Mouse (Mus musculus) neutrophil, adult 59 days (primary cell): ENCODE measurements around the gene Lrfn3. TPM values are rescaled to one million over a fixed set of nuclear protein-coding genes. Genes with fewer than 3 reads are reported as not detected.

Source experiments
- total RNA-seq, 2 experiments: library from RNA; stranded (reverse); gene quantifications; 1 replicate in 1 of 2; 2 replicates in 1 of 2; pipeline ENCODE4 v1.2.4; 2023

Lrfn3 gene
- not detected for total RNA-seq

DNA sequence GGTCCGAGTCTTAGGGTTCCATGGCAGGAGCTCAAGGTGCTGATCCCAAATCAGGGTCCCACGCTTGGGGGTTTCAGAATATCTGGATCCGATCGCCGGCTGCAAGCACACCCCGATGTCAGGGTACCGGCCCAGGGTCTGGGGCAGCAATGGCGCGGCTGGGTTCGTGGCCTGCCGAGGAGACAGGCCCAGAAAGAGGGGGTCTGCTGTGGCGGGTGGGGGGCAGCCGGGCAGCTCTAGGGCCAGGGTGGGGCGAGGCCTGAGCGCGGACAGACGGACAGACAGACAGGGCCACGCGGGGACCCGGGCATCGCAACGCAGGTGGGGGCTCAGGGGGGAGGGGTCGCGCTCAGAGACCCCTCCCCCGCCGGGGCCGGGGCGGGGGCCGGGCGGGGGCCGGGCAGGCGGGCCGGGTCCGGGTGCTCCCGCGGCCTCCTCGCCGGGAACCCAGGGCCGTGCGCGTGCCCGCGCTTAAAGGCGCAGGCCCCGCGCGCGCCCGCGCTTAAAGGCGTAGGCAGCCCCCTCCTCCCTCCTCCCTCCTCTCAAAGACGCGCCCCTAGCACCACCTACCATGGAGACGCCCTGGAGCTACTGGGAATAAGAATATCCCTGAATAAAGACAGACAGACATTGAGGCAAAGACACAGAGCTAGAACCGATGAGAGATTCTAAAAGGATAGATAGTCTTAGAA, at the start of gene Lrfn3:
Lrfn3 (minus strand) TSS at position 121 of the 692 bp plus-strand sequence.

DNA sequence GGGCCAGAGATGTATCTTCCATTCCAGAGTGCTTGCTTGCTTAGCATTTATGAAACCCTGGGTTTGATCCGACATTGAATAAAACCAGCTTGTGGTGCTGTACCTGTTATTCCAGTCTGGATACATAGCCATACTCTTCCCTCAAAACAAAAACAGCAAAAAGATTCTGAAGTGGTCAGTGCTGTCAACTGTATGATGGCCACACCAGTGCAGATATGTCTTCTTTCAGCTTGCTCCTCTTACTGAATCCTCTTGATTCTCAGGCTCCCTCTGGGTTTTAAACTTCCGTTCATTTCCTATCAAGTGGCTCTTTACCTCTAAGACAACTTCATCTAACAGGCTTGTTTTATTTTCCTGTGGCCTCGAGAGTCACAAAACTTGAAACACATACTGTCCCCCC, 38.8 kb downstream of the Lrfn3 start, which contains the start of gene Sdhaf1:
Sdhaf1 (minus strand) TSS at position 101 of the 400 bp plus-strand sequence.

DNA sequence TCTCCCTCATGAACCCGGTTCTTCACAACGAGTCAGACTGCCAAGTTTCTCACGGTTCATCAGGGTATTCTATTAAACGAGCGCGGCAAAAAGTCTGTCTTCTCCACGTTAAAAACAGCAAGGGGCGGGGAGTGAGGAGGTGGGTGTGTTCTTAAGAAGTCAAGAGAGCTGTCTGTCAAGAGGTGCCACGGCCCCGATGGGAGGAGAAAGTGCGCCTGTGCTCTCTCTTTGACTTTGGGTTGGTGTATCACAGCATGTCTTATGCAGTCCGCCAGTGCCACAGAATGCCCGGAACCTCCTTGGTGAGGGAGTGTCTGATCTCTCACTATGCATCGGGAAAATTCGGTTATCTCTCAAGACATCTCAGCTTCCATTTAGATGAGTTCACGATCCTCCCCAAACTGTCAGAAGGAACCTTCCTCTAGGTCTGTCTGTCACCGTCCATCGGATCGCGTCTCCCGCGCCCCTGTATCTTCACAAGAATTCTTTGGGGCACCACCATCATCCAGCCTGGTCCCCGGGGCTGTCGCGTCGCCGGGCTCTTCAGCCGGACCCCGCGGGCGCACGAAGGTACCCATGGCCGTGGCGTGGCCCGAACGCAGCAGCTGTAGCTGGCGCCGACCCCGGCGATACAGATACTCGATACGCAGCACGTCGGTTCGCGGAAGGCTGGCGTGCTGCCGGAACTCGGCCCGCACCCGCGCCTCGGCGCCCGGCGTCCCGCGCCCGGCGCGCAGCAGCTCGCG, 40.9 kb downstream of the Lrfn3 start, which contains the start of gene E130208F15Rik:
E130208F15Rik (plus strand) TSS at position 202 of the 746 bp plus-strand sequence.

DNA sequence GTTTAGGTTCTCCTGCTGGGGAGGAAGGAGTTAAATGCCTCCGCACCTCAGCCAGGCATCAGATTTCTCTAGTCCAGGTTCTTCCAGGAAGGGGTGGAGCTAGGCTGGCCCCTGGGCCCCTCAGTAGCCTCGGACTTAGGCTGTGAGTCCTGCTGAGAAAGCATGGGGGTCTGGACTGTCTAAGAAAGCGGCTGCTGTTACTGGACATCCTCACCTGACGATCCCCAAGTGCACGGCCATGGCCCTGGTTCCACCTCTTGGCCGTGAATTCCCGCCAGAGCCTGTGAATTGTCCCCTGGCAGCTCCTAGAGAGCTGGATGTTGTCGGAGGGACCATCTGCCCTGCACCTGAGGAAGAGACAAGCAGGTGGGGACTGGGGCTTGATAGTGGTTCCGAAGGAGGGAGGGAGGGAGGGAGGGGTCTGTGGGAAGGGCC, 47.8 kb downstream of the Lrfn3 start, which contains the start of gene Syne4:
Syne4 (plus strand) TSS at position 87 of the 435 bp plus-strand sequence.

DNA sequence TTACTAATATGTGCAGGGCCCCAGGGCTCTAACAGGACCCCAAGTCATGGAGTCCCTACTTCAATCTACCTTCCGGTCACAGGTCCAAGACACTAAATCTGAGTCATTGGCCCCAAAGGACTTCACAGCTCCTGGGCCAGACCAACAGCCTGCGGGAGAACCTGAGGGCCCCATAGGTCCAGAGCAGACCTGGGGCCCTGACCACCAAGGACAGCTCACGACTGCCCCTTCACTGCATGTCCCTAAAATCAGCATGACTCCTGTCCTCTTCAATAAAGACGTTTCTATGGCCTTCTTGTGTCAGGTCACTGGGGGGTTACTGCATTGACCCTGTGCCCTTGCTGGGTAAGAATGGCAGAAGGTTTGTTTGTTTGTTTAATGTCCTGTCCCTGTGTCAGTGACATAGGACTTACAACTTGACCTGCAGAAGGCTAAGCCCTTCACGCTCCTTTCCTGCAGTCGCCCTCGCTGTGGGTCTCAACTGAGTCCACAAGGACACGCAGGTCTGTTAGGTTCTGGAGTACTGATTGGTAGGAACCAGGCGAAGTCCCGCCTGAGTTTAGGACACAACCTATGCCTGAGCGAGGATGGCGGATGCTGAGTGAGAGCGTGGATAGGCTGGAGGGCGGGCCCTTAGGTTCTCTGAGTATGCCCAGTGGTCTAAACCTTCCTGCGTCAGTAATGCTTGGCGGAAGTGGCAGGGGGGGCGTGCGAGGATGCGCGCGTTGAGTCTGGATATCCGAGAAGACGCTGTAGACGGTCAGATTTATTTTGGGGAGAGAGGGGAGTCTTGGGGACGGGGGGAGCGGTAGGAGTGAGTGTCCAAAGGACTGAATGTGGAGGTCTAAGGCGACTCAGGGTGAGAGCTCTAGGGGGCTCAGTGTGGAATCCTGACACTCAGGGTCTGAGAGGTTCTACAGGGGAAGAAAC, 54.2 kb downstream of the Lrfn3 start, which contains the start of gene Alkbh6:
Alkbh6 (plus strand) TSS at position 642 of the 930 bp plus-strand sequence.

Other genes with a start within 250 kb of the Lrfn3 start
- 10 to 100 TPM; 10.5 to 11.6 TPM for gene Zfp382, start 240.8 kb downstream of the Lrfn3 start, total RNA-seq
- gene Zfp146, start 193.0 kb downstream of the Lrfn3 start, total RNA-seq: 10 to 100 TPM; 13.5 to 18.0 TPM
- 1 to 10 TPM; 1.5 to 1.6 TPM for gene Cox7a1, start 178.6 kb downstream of the Lrfn3 start, total RNA-seq
- gene Capns1, start 164.0 kb downstream of the Lrfn3 start, total RNA-seq: 100 to 1,000 TPM; 225 to 239 TPM
- gene Polr2i, start 130.8 kb downstream of the Lrfn3 start, total RNA-seq: 10 to 100 TPM; 30.4 to 34.5 TPM
- 10 to 100 TPM; 38.7 to 46.2 TPM for gene Tbcb, start 130.5 kb downstream of the Lrfn3 start, total RNA-seq
- not detected for gene Ovol3, start 127.0 kb downstream of the Lrfn3 start, total RNA-seq
- gene Thap8, start 82.7 kb downstream of the Lrfn3 start, total RNA-seq: under 1 TPM; 0.27 to 0.37 TPM
- 10 to 100 TPM; 16.6 to 21.5 TPM for gene Wdr62, start 82.4 kb downstream of the Lrfn3 start, total RNA-seq
- not detected for gene Clip3, start 71.0 kb downstream of the Lrfn3 start, total RNA-seq
- 10 to 100 TPM; 14.6 to 14.7 TPM for gene Alkbh6, start 54.1 kb downstream of the Lrfn3 start, total RNA-seq
- gene Syne4, start 48.0 kb downstream of the Lrfn3 start, total RNA-seq: under 1 TPM in 1 of 2 experiments, not detected in 1; 0.76 TPM
- not detected for gene E130208F15Rik, start 41.0 kb downstream of the Lrfn3 start, total RNA-seq
- 1 to 10 TPM; 3.2 to 3.4 TPM for gene Sdhaf1, start 38.9 kb downstream of the Lrfn3 start, total RNA-seq
- gene Tyrobp, start 51.0 kb upstream of the Lrfn3 start, total RNA-seq: 1,000 to 10,000 TPM; 2,122 to 2,210 TPM
- 100 to 1,000 TPM; 116 to 123 TPM for gene Hcst, start 57.1 kb upstream of the Lrfn3 start, total RNA-seq
- 10 to 100 TPM; 65.6 to 78.9 TPM for gene Nfkbid, start 59.0 kb upstream of the Lrfn3 start, total RNA-seq
- gene Aplp1, start 82.8 kb upstream of the Lrfn3 start, total RNA-seq: under 1 TPM in 1 of 2 experiments, not detected in 1; 0.27 TPM
- gene Kirrel2, start 94.9 kb upstream of the Lrfn3 start, total RNA-seq: not detected
- not detected for gene Nphs1, start 95.5 kb upstream of the Lrfn3 start, total RNA-seq
- not detected for gene Prodh2, start 130.8 kb upstream of the Lrfn3 start, total RNA-seq
- 10 to 100 TPM; 14.2 to 14.6 TPM for gene Arhgap33, start 172.3 kb upstream of the Lrfn3 start, total RNA-seq
- 1 to 10 TPM; 5.1 to 7.4 TPM for gene Hspb6, start 189.4 kb upstream of the Lrfn3 start, total RNA-seq
- gene Proser3, start 189.5 kb upstream of the Lrfn3 start, total RNA-seq: 1 to 10 TPM; 6.0 to 6.3 TPM
- gene Lin37, start 197.1 kb upstream of the Lrfn3 start, total RNA-seq: 10 to 100 TPM; 30.4 to 32.0 TPM
- 10 to 100 TPM; 40.8 to 45.4 TPM for gene U2af1l4, start 200.5 kb upstream of the Lrfn3 start, total RNA-seq
- 1 to 10 TPM; 3.2 to 6.2 TPM for gene Gm49396, start 200.6 kb upstream of the Lrfn3 start, total RNA-seq
- gene Psenen, start 200.9 kb upstream of the Lrfn3 start, total RNA-seq: 100 to 1,000 TPM; 120 to 121 TPM
- gene Igflr1, start 202.7 kb upstream of the Lrfn3 start, total RNA-seq: 1 to 10 TPM; 3.7 to 5.5 TPM
- gene Kmt2b, start 226.0 kb upstream of the Lrfn3 start, total RNA-seq: 10 to 100 TPM; 51.3 to 54.4 TPM
- under 1 TPM; 0.20 to 0.22 TPM for gene Zbtb32, start 236.1 kb upstream of the Lrfn3 start, total RNA-seq